Mouse (Mus musculus) left cerebral cortex, postnatal 25 days (tissue): ENCODE data around the gene Ush2a. TPM values are rescaled to one million over a fixed set of nuclear protein-coding genes. Genes with fewer than 3 reads are reported as not detected.

Source experiments
- DNase-seq, 2 experiments: peaks; one replicate each; pipeline ENCODE4 v3.0.0; 2022; ENCODE audit warnings: low spot score in 2 of 2, mixed read lengths in 1 of 2
- intact Hi-C: fragments of 180-260 bp; cut with DNase I; formaldehyde crosslinking; loops from one replicate; pipeline ENCODE4 v1.15.1; 2025
- total RNA-seq, 2 experiments: library from RNA; stranded (reverse); gene quantifications; 2 replicates each; pipeline ENCODE4 v1.2.3; 2021

The Ush2a gene
- total RNA-seq: under 1 TPM; 0.05 to 0.07 TPM

DNA sequence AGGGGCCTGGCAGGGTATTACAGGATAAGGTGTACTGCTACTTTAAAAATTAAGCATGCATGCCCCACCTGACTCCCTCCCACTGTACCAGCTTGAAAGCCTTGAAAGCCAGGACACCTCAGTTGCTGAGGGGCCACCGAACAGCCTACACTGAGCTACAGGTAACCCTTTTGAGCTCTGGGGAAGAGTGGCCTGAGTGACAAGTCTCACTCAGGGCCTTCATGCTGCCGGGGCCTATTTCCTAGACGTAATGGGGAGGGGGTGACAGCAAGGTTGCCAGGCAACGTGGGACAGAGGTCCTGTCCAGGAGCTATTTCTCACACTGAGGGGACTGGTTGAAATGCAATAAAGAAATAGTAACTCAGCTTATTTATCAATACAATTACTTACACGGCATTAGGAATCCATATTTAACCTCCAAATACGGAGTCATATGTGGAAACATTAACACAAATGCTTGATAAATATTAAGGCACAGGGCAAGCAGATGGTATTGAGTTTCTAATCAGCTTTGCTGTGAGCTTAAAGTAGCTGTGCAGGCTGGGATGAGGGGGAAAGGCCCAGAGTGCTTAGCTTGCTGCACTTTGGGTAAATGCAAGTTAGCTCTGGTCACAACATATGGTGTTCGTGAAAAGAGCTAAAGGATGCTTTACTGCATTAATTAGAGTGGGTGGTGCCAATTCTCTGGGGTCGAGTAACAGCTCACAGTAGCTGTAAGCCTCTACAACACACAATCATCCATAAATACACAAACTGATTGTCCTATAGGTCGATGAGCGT lies at the start of gene Ush2a:
TSS of gene Ush2a (plus strand) at position 121 of the 780 bp plus-strand sequence.
- DNase-seq: no peak
- intact Hi-C loops: no loop called here

DNA sequence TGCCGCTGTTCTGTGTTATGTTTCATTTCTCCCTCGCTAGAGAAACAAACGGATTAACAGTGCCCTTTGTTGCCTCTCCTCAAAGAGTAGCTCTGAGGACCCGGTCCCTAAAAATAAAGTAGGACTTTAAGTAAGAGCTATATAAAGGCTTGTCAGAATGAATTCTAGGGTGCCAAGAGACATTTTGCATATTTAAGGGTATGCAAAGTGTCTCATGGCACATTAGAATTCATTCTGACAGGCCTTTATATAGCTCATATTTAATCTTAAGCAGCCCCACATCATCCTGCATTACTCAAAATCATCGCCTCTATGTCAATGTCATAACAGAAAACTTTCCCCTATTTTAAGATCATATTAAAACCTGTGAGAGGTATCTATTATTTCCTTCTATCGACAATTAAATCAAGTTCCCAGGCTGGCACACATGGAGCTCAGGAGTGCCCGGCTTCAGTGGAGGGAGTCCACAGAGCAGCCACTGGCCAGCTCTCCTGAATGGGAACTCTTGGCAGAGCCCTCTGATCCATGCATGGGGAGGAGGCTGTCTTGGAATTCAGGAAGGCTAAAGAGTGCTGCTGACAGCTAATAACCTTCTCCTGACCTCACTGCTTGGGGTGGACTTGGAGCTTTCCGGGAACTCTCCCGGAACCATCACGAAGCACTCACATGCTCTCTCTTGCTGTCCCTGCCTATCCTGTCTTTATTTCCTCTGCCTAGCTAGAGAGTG lies 46.8 kb upstream of the Ush2a start:
- no peak for DNase-seq

DNA sequence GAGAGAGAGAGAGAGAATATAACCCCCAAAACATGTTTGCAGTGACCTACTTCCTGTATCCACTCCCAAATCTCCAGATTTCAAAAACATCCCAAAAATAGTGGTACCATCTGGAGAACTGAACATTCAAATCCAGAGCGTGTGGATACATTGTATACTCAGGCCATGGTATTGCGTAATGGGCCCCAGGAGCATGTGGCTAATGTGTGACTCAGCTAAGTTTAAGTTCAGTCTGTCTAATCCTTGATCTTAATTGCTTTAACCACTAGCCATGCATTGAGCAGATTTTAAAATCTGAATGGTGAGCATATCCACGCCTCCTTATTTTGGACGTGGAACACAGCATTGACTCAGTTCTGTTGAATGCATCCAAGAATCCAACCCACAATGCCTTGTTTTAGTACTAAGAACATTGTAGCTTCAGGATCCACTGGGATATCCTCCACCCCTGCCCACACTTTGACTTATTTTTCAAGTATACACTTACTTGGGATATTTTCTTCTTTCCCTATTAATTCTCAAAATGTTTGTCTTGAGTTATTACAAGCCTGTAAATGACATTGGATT lies 40.5 kb upstream of the Ush2a start:
- intact Hi-C loops: loop anchor here (5.0 to 10.0 kb wide), 2 partner anchors 96 to 203 kb away; no protein-coding TSS in a partner anchor
- DNase-seq: peak in 1 of 2 experiments; percentile 77

More for the DNA sequence above, 46.8 kb upstream of the Ush2a start:
- intact Hi-C loops: loop anchor here (10.0 kb wide), 1 partner anchor 260 kb away; no protein-coding TSS in a partner anchor

DNA sequence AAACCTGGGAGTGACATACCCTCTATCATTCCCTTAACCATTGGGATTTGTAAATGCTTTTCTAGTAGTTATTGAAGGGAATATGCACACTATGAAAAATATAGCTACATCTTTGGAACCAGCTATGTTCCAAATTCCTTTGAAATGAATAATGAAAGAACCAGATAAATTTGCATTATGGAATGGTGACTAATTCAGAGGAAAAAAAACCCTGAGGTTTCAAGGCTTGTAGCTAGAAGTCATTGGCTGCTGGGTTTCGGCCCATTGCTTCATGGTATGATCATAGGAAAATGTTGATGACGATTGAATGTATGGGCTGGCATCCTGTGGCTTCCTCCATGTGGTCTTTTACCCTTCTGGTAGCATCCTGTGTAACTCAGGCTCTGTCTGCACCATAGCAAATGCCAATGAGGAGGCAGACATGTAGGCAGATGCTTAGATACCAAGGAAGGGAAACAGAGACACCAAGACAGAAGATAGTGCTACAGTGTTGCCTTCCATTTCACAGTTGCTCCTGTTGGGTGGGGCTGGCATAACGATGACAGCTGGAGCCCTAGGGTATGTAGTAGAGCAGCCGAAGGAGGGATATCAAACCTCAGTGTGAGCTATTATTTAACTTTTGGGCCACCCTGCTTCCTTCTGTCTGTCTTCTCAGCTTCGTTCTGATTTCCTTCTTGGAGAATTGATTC lies 28.6 kb upstream of the Ush2a start:
- DNase-seq: peak in 1 of 2 experiments; percentile 8
- intact Hi-C loops: no loop called here

GRCm38 (mm10) chr1:188238636-188239035 lies 23.2 kb upstream of the Ush2a start:
- intact Hi-C loops: no loop called here
- no peak for DNase-seq

DNA sequence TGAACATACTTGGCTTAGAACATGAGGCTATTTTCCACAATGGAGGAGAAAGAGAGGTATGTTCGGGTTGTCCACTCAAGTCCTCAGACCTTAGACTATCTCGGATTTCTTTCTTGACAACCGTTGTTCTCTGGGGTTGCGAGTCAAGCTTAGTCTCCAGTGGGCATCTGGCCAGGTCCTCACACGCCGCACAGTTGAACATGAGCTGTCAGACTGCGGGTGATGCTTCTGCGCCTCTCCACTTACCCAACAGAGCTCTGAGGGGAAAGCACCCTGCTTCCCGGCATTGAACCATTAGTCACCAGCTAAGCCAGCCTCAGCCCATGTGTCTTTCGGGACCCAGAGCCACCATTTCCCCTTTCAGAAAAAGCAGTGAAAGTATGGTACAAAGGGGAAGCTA lies 20.1 kb upstream of the Ush2a start:
- no peak for DNase-seq
- intact Hi-C loops: no loop called here

DNA sequence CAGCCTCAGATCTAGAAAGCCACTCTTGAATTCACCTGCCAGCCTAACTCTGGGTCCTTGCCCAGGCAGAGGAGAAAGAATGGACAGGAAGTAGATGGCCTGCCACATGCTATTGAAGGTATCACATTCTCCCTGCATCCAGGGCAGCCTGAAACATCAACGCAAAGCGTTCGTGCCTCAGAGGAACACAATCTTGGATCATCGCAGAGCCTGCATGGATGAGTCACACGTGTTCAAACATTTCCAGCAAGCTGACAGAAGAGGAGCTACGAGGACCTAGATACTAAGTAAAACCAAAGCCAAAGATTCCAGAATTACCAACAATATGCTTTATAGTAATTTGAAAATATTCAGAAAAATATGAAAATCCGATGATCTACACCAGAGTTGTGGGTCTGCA lies 4.3 kb upstream of the Ush2a start:
- intact Hi-C loops: no loop called here
- DNase-seq: peak; percentile 11 to 63

DNA sequence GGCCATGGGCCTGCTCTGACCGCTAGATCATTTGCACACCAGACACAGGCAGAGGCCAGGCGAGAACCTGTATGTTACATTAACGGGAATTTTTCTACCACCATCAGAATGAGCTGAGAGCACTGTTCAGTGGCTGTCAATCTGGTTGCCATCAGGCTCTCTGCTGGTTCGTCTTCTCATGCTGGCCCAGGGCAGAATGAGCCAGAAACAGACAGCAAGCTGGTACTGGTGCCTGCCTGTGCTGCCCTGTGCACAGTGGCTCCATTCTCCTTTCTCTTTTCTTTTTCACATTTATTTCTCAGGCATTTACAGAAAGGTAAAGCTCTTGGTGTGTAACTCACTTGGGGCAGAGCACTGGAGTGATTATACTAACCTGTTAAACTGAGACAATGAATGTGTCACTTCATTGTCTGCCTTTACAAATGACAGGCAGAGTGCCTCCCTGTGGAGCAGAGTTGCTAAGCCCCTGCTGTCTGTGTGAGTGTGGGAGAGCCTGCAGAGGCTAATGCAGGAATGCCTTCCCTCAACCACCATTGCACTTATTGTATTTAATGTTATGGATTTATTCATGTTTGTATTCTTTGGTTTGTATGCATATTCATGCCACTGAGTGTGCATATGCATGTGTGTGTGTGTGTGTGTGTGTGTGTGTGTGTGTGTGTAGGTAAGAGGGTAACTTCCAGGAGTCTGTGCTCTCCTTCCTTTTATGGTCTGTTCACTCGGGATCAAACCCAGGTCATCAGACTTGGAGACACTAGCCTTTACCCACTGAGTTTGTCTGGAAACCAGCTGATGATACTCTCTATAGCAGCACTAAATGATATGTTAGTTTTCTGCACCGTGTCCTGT lies 1.3 kb upstream of the Ush2a start:
- intact Hi-C loops: no loop called here

DNA sequence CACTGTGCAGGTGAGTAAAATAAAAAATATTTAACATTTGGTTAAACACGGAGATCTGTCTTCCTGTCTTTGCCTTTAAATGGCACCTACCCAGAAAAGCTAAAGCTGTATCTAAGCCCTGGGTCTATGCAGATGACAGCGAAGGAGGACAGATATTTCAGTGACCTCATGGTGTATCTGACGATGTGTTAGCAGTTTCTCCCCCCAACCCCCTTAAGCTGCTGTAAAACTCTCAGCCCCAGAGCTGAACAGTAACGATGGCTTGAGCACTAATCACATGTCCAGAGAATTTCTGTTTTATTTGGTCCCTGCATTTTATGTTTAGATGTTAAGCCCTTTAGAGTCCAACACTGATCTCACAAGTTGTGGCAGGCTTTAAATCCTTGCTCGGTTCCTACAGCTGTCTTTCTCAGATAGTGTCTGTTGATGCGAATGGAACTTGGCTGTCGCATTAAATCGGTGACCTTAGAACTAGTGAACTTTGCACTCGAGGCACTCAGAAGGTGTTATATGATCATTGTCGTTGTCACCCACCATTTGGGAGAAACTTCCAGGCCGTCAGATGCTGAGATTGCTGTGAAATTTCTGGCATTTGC lies 5.4 kb downstream of the Ush2a start:
- intact Hi-C loops: no loop called here

More for the DNA sequence above, 1.3 kb upstream of the Ush2a start:
- no peak for DNase-seq

GRCm38 (mm10) chr1:188269071-188269470 lies 7.2 kb downstream of the Ush2a start:
- intact Hi-C loops: no loop called here
- DNase-seq: no peak

More for the DNA sequence above, 5.4 kb downstream of the Ush2a start:
- DNase-seq: no peak

GRCm38 (mm10) chr1:188313303-188313702 lies 51.5 kb downstream of the Ush2a start:
- peak in 1 of 2 experiments; percentile 61 for DNase-seq
- intact Hi-C loops: no loop called here

DNA sequence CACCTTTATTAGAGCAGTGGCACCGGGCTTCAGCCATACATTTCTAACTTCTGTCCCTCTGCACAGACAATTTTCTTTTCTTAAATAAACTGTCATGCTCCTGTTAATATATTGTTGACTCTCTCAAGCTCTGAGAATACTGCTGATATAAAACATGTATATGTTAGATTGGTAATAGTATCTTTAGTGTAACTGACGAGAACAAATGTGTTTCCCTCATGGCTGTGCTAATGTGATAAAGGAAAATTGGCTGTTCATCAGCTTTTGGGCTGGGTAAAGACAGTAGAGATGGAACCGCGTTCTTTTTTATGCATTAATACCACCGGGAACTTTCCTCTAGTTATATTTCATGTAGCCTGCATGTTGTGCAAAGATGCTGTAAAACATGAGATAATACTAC lies 54.8 kb downstream of the Ush2a start:
- intact Hi-C loops: loop anchor here (5.0 kb wide), 1 partner anchor 94 kb away; no protein-coding TSS in a partner anchor
- DNase-seq: no peak

DNA sequence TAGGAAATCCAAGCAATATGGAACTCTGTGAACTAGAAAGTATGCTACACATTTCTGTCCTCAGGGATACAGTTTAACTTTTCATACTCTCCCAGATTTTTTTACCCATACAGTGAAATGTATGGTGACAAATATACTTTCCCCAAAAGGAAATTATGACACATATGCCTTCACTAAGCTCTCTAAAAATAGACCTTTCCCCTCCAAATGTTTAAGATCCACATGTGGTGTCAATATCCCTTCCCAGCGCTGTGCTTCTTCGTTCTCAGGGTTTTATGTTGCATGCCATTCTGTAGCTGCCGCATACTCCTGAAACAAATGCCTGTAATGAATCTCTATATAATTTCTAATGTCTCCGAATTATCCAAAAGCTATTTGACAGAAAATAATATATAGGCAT lies 58.4 kb downstream of the Ush2a start:
- DNase-seq: peak in 1 of 2 experiments; percentile 28
- intact Hi-C loops: no loop called here

DNA sequence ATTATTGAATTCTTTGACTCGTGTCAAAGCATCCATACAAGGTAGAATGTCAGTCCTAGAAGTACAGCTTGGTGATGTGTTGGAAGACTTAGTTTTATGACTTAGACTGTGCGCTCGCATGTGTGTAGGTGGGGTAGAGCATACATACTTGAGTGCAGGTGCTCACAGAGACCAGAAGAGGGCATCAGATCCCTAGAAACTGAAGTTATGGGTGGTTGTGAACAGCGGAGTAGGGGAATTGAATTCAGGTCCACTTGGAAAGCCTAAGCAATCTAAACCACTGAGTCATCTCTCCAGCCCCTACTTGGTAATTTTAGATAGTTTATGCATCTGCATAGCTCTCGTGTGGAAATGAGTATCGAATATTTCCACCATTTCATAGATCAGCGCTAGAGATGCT lies 59.7 kb downstream of the Ush2a start:
- intact Hi-C loops: no loop called here
- no peak for DNase-seq

DNA sequence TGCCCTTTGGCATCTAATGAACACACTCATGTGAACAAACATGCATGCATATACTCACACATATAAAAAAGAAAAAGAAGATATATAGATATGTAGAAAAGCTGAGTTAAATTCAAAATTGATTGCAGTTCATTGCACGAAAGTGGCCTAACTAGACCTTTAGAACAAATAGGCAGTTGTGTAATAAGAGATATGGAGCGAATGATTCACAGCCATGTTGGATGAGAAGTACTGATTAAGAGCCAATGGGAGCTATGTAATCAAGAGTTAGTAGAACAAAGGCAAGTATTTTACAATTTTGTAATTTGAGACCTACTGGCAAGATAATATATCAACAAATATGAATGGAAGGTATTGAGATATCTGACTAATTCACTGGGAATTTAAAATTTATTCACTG lies 68.6 kb downstream of the Ush2a start:
- DNase-seq: no peak
- intact Hi-C loops: no loop called here

DNA sequence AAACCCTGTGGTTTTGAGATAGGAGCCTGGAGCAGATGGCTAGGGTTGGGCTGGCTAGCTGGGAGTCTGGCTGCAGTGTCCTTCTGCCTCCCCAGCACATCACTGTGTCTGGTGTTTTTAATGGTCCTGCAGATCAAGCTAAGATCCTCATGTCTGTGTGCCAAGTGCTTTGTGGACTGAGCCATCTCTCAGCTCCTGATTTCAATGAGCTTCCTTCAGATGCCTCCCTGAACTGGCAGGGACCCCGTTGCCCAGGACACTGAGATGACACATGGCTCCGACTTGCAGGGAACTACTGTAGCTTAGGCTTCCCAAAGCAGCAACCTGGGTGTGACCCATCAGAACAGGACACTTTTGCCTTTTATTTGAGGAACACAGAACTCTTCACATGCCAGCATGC lies 72.1 kb downstream of the Ush2a start:
- intact Hi-C loops: no loop called here
- DNase-seq: no peak

- DNase-seq: no peak
- intact Hi-C loops: no loop called here
These were observed 85.9 kb downstream of the Ush2a start for GRCm38 (mm10) chr1:188347762-188348161.

DNA sequence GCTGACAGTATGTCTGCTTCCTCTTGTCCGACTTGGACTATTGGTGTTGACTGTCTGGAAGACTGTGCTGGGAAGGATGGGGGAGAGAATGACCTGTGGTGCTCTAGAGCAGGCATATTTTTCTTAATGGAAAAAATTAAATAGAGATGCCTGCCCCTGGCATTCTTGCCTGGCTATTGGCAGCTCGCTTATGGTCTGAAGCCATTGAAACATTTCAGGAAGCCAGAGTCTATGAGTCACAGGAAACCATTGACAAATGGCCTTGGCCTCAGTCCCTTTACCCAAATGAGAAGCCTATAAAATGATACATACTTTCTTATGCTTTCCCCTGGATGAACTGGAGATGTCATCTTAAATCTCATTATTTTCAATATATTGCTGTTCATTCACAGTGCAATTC lies 92.9 kb downstream of the Ush2a start:
- intact Hi-C loops: no loop called here
- no peak for DNase-seq

DNA sequence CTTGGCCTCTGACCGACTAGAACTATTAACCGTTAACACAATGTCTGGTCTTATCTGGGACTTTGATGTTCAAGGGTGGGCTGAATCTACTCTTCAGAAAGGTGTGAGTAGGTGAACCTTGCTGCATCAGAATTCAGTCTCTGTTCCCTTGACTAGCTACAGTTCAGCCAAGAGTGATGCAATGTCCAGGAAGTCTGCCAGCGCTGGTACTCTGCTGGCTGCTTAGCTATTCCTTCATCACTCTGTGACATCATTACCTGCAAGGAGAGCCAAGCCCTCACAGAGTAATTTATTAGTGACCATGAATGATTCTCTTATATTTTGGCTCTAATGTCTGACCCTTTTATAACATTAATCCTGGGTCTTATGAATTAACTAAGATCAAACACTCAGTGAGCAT lies 101.7 kb downstream of the Ush2a start:
- peak; percentile 3 to 14 for DNase-seq
- intact Hi-C loops: no loop called here
